Mouse (Mus musculus) brain, adult 2 months (tissue): ENCODE data around the gene Ascl3.

Experiments used
- DNase-seq: peaks from one replicate; pipeline ENCODE4 v3.0.0; 2011; ENCODE audit warnings: low read depth, low spot score

Gene Ascl3

GRCm38 (mm10) chr7:109710069-109710468, 21.5 kb downstream of the Ascl3 start:
- no peak for DNase-seq

- peak; percentile 30 for DNase-seq
Measured at GRCm38 (mm10) chr7:109708961-109709382, 22.6 kb downstream of the Ascl3 start.

GRCm38 (mm10) chr7:109707023-109707785, 24.3 kb downstream of the Ascl3 start:
- peak; percentile 88 for DNase-seq

GRCm38 (mm10) chr7:109704461-109704860, 27.1 kb downstream of the Ascl3 start:
- no peak for DNase-seq

- DNase-seq = no peak
Measured at GRCm38 (mm10) chr7:109704016-109704377, 27.5 kb downstream of the Ascl3 start.

GRCm38 (mm10) chr7:109703190-109704015, 28.1 kb downstream of the Ascl3 start, which contains the start of the genes St5 and Akip1:
TSS of gene St5 (minus strand) at chr7:109703605.
TSS of gene Akip1 (plus strand) at chr7:109703690.
- DNase-seq = peak; percentile 92

GRCm38 (mm10) chr7:109702721-109703120, 28.8 kb downstream of the Ascl3 start:
- DNase-seq = no peak

- DNase-seq = no peak
Measured at GRCm38 (mm10) chr7:109700213-109700612, 31.3 kb downstream of the Ascl3 start.

GRCm38 (mm10) chr7:109695339-109695726, 36.2 kb downstream of the Ascl3 start:
- DNase-seq = no peak

- DNase-seq = no peak
Measured at GRCm38 (mm10) chr7:109694576-109695338, 36.8 kb downstream of the Ascl3 start.

- DNase-seq = no peak
Measured at GRCm38 (mm10) chr7:109690961-109691360, 40.6 kb downstream of the Ascl3 start.

- no peak for DNase-seq
Measured at GRCm38 (mm10) chr7:109690101-109690500, 41.4 kb downstream of the Ascl3 start.

GRCm38 (mm10) chr7:109686585-109687128, 44.9 kb downstream of the Ascl3 start:
- DNase-seq = no peak

- DNase-seq = no peak
Measured at GRCm38 (mm10) chr7:109680879-109681278, 50.6 kb downstream of the Ascl3 start.

- DNase-seq = no peak
Measured at GRCm38 (mm10) chr7:109680284-109680683, 51.2 kb downstream of the Ascl3 start.
